Mouse (Mus musculus): ENCODE results near the gene 1700012B09Rik. TPM values are rescaled to one million over a fixed set of nuclear protein-coding genes. Genes with fewer than 3 reads are reported as not detected.

The 1700012B09Rik gene
- polyA plus RNA-seq, 1 experiment, result 0.41 TPM

DNA sequence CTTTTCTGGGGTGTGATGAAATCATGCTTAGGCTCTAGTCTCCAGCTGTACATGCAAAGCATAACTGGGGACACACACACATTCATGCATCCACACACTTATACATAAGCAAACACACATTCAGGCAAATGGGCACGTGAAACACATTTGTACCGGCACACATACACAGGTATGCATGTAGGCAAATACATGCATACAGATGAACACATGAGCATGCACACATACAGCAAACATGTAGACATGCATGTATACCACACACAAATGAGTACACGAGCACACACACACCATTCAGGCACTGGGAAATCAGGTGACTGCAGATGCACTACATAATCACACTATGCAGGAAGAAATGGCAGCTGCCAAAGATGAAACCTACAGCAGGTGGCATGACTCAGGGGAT lies 59.9 kb downstream of the 1700012B09Rik start:
- 86% methylated on average over 3 of the region's 3 CpGs for WGBS
- no peaks in the 10 kb centered on the region for H3K4me1 ChIP-seq (ENCODE audit: control insufficient read depth, insufficient read depth, low read length)
- H3K27me3 ChIP-seq (ENCODE audit: control insufficient read depth, insufficient read depth, low read length), result no peaks in the 10 kb centered on the region
- H3K4me3 ChIP-seq (replicated peaks; ENCODE audit: insufficient read depth, low read depth, low read length), result no peak overlapping the region
- DNase-seq, result no peak
- H3K27ac ChIP-seq (ENCODE audit: insufficient read depth, low read length), result no peak overlapping the region
- TF ChIP-seq POLR2A (IDR thresholded peaks at IDR 0.05; ENCODE audit: borderline replicate concordance, insufficient read depth, low read length), result no peak
- TF ChIP-seq CTCF (IDR thresholded peaks at IDR 0.05; ENCODE audit: borderline replicate concordance, insufficient read depth, low read depth, low read length), result no peak

Other genes starting within 250 kb of the 1700012B09Rik start
- gene Amotl1, start 126.0 kb downstream of the 1700012B09Rik start, polyA plus RNA-seq (2012; rRNA removed), result 10.1 and 10.3 TPM in 2 replicates
- 0.08 and 0.11 TPM in 2 replicates for gene Piwil4, start 30.3 kb downstream of the 1700012B09Rik start, polyA plus RNA-seq (2012; rRNA removed)
- 0.22 and 0.26 TPM in 2 replicates for gene Fut4, start 18.6 kb downstream of the 1700012B09Rik start, polyA plus RNA-seq (2012; rRNA removed)
- 7.5 and 8.2 TPM in 2 replicates for gene Mre11a, start 13.6 kb upstream of the 1700012B09Rik start, polyA plus RNA-seq (2012; rRNA removed)
- 8.5 and 11.0 TPM in 2 replicates for gene Ankrd49, start 13.8 kb upstream of the 1700012B09Rik start, polyA plus RNA-seq (2012; rRNA removed)
- gene Gpr83, start 89.2 kb upstream of the 1700012B09Rik start, polyA plus RNA-seq (2012; rRNA removed), result 2.5 and 2.8 TPM in 2 replicates
- not detected in 2 replicates for gene Izumo1r, start 132.9 kb upstream of the 1700012B09Rik start, polyA plus RNA-seq (2012; rRNA removed)